Mouse (Mus musculus) heart, postnatal 10 days (tissue): ENCODE data around the gene Asprv1. TPM values are rescaled to one million over a fixed set of nuclear protein-coding genes. Genes with fewer than 3 reads are reported as not detected.

Experiments
- DNase-seq, 2 experiments: peaks; one replicate each; pipeline ENCODE4 v3.0.0; 2021
- intact Hi-C: fragments of 180-260 bp; cut with DNase I; formaldehyde crosslinking; loops from one replicate; pipeline ENCODE4 v1.15.1; 2025
- total RNA-seq, 2 experiments: library from RNA; stranded (reverse); gene quantifications; 2 replicates each; pipeline ENCODE4 v1.2.3; 2021

Asprv1 gene
- total RNA-seq, 2 experiments from 2014 or later = 0.22 TPM; not detected in 1

DNA sequence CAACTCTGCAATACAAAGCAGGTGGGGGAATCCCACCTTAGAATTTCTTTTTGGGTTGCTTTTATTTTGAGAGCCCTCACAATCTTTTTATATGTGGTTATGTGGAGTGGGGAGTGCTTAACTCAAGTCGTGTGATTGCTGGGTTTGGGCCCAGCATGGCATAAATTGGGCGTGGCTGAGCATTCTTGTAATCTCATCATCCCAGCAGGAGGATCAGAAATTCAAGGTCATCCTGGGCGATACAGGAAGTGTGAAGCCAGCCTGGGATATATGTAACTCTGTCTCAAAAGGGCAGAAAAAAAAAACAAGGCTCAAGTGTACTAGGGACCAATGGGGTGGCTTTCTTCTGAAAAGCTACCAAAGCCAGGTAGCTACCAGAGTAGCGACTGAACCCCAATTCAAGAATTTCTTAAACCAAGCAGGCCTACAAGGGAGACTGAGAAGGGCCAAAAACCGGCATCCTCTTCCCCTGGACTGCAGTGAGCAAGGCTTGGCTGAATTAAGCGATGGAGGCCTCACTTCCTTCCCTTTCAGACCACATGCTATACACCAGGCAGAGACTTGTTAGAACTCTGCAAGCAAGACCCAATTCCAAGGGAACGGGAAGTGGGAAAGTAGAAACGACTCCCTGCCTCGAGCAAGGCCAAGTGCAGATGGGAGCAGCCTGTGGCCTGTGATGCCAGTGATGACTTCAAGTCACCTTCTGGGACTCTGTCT is 32.4 kb downstream of the Asprv1 start:
- DNase-seq = no peak
- intact Hi-C loops = no loop called here

DNA sequence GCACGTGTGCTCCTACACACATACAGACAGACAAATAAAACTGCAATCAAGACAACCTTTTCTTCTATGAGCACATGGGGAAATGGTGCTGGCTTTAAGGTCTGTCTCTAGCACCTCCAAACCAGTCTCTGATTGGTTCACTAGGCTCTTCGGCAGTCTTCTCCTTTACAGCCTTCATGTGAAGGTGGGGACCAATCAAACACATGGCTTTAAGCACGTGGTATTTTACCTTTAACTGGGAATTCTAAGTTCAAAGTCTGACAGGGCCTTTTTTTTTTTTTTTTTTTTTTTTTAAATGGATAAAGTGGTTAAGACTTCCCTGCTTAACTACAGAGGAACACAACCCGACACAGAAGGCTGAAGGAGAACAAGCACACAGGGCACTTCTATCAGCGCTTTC is 37.1 kb downstream of the Asprv1 start:
- no peak for DNase-seq
- intact Hi-C loops = loop anchor here (5.0 kb wide), 1 partner anchor 68 kb away; no protein-coding TSS in a partner anchor

DNA sequence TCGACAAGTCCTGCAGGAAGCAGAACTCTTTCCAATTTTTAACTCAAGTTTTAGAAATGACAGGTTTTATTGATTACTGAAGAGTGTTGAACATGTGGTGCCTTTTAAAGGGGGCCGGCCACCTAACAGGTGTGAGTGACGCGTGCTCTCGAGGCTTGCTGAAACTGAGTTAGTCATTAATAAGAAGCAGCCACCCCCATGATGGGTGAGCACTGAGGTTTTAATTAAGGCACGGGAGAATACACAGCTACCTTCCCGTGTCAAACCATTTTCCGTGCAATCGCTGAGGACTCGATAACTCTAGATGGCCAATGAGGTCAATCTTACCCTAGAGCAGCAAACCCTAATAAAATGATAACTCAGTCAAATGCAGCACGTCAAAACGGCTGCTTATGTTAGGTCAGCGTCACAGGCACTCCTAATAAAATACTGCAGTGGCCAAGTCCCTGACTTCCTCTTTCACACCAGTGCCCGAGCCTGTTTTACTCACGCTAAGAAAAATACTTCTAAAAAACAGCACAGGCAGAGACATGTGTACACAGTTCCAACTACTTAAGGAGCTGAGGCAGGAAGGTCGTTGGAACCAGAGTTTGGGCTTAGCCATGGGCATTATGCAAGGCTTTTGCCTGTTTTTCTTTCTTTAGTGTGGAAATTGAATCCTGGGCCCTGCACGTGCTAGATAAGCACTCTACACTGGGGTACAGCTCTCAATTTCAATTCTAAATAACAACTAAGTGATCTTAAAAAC is 37.8 kb downstream of the Asprv1 start:
- DNase-seq = no peak
- intact Hi-C loops = loop anchor here (5.0 kb wide), 1 partner anchor 68 kb away; no protein-coding TSS in a partner anchor

DNA sequence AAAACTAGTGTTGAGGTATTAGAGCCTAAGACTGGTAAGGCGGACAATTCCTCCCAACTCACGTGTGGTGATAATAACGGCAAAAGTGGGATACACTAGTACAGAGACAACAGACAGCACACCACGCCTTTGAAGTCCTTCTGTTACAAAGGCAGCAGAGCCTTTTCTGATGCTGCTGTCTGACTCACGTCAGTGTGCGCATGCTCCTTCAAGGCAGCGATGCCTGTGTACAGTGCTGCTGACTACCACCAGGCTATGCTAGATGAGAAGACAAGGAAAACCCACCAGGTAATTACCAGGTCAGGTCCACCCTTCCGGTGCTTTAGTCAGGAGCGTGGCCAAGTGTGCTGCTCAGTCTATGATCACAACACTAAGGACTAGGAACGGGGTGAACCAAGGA is 39.1 kb downstream of the Asprv1 start:
- intact Hi-C loops = loop anchor here (5.0 kb wide), 1 partner anchor 70 kb away; no protein-coding TSS in a partner anchor

DNA sequence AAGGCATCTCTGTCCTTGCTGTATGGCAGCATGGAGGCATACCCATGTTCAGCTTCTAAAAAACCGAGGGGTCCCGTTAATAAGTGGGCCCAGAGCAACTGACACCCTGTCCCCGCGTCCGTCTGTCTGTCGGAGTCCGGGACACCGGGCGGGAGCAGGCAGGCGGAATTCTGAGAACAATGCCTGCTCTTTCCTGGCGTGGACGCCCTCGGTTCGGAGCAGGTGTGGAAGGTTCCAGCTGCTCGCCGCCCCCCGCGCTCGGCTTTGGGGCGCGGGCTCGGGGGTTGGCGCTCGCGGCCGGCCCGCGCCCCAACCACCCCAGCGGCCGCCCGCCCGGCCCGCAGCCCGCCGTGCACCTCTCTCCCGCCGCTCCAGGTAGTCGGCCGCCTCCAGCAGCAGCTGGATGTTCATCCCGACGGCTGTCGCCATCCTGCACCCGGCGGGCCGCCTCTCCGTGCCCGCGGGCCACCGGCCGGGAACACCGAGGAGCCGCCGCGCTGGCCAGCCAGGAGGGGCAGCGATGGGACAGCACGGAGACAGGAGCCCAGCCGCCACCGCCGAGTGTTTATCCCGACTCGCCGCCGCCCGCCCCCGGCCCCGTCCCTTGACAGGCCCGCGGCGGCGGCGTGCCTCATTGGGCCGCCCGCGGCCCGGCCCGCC is 40.7 kb downstream of the Asprv1 start, which contains the start of gene Mxd1:
Mxd1 (minus strand) TSS at position 582 of the 660 bp plus-strand sequence.
- intact Hi-C loops = loop anchor here (5.0 kb wide), 1 partner anchor 71 kb away; no protein-coding TSS in a partner anchor
- DNase-seq = peak in 1 of 2 experiments; percentile 42

More for the DNA sequence above, 39.1 kb downstream of the Asprv1 start:
- DNase-seq = no peak

DNA sequence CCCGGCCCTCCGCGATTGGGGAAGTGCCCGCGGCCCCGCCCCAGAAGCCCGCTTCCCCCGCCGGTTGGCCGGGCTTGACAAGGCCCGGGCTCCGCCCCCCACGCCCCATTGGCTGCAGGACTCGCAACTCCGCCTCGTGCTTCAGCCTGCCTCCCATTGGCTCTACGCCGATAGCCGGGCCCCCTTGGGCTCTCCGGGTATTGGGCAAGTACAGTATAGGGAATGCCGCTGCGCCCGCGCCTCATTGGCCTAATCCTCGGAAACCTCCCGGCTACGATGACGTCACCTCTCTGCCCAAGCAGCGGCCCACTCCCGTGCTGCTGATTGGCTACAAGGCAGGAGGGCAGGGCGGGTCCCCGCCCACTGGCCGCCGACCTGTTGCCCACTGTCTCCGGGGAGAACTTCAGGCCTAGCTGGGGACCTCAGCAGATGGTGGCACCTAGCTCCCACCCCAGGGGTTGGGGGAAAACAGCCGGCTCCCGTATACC is 41.3 kb downstream of the Asprv1 start:
- intact Hi-C loops = loop anchor here (5.0 kb wide), 1 partner anchor 72 kb away; no protein-coding TSS in a partner anchor
- peak; percentile 100 for DNase-seq

DNA sequence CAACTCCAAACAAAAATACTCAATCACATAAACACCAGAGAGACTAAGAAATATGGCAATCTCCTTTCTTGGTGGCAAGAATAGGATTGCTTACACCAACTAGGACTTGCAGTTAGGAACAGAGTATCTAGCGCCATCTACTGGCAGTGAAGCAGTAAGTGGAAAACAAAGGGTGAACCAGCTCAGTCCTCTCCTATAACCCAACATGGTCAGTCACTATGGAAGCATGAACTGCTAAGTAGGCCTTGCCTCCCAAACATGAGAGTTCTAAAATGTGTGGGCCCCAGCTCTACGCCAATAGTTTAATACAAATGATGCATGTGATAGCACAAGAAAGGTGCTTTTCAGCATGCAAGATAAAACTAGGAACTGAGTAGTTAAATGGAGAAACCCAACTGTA is 42.9 kb downstream of the Asprv1 start:
- intact Hi-C loops = loop anchor here (1.0 to 5.0 kb wide), 2 partner anchors 126 to 199 kb away; no protein-coding TSS in a partner anchor
- DNase-seq = peak; percentile 77 to 84

DNA sequence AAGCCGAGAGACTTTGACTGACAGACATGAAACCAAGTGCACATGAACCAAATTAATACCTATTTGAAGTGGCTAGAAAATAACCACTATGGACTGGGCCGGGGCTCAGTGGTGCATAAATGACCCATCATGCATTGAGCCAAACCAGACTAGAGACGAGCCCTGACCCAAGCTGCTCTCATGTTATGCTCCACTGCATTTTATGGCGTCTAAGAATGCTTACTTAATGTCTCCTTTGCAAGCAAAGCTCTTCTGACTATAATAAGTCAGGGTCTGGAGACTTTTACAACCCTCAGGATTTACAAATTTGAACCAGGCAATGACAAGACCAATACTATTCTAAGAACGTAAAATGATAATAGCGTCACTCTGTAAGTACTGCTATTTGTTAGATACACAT is 50.4 kb downstream of the Asprv1 start:
- intact Hi-C loops = no loop called here
- no peak for DNase-seq

Other genes with a start within 250 kb of the Asprv1 start
- 10 to 100 TPM; 62.8 to 70.7 TPM for gene Pcyox1, start 231.0 kb upstream of the Asprv1 start, total RNA-seq
- 10 to 100 TPM; 43.1 to 54.0 TPM for gene Tia1, start 223.9 kb upstream of the Asprv1 start, total RNA-seq
- under 1 TPM in 1 of 2 experiments, not detected in 1; 0.93 TPM for gene Gm44790, start 201.5 kb upstream of the Asprv1 start, total RNA-seq
- gene C87436, start 189.8 kb upstream of the Asprv1 start, total RNA-seq = 10 to 100 TPM; 10.5 to 11.4 TPM
- 100 to 1,000 TPM; 205 to 210 TPM for gene Pcbp1, start 101.8 kb upstream of the Asprv1 start, total RNA-seq
- gene Mxd1, start 41.0 kb downstream of the Asprv1 start, total RNA-seq = 1 to 10 TPM; 5.7 to 7.3 TPM
- 10 to 100 TPM; 45.9 to 47.1 TPM for gene Snrnp27, start 56.4 kb downstream of the Asprv1 start, total RNA-seq
- gene Gmcl1, start 105.2 kb downstream of the Asprv1 start, total RNA-seq = 1 to 10 TPM; 7.8 to 8.8 TPM
- 10 to 100 TPM; 38.5 to 39.6 TPM for gene Anxa4, start 165.4 kb downstream of the Asprv1 start, total RNA-seq
- 100 to 1,000 TPM in 1 of 2 experiments, 10 to 100 TPM in 1; 95.7 to 103 TPM for gene Aak1, start 221.4 kb downstream of the Asprv1 start, total RNA-seq